In genomic region chr8:3748761-3749160, GRCm38 (mm10) we compare ENCODE assay signal across 15 mouse cellular contexts. TPM values are rescaled to one million over a fixed set of nuclear protein-coding genes. Genes with fewer than 3 reads are reported as not detected.
"Had no signal": no experiment of that assay in that cellular context is flagged by ENCODE, and none has a peak within 500 bp of the region (broad histone marks: within the 10 kb centered on the region; RNA-seq: fewer than 3 reads in every experiment).

TSS of gene Cd209a (minus strand) at chr8:3748984.

- ATAC-seq: liver, postnatal 0 days; midbrain, embryonic 13.5 days had no signal

- DNase-seq: kidney, adult 8-10 months; kidney, postnatal 25 days; layer of hippocampus, adult 9-11 months; layer of hippocampus, postnatal 36 days; liver; liver, embryonic 13.5 days; liver, postnatal 0 days; lung, postnatal 14 days had no signal

RNA-seq across cellular contexts. Expression of gene Cd209a, which starts in this region (rescaled TPM):
- total RNA-seq: layer of hippocampus, postnatal 36 days had no signal
- polyA plus RNA-seq: kidney, embryonic 16.5 days; limb, embryonic 12.5 days; midbrain, embryonic 13.5 days; midbrain, postnatal 0 days; myocyte; neural tube, embryonic 11.5 days; neural tube, embryonic 15.5 days had no signal
